Mouse (Mus musculus): ENCODE measurements around the gene Dph7. TPM values are rescaled to one million over a fixed set of nuclear protein-coding genes. Genes with fewer than 3 reads are reported as not detected.
"Not testable (repeated sequence)": the region's sequence is repeated elsewhere in the genome, so short reads cannot be mapped to it uniquely, and the experiment has no call there.

Gene Dph7
- polyA plus RNA-seq, 1 experiment from 2014 or later: 29.6 TPM

- no peak overlapping the region for H3K27ac ChIP-seq
- 91% methylated on average over 5 of the region's 5 CpGs for whole genome bisulfite sequencing
- no peak for ATAC-seq (ENCODE audit: low FRiP score, low read depth)
Observed at GRCm38 (mm10) chr2:24929593-24929992, 32.6 kb upstream of the Dph7 start.

GRCm38 (mm10) chr2:24934441-24934963, 27.7 kb upstream of the Dph7 start:
- peak overlapping the region; percentile 46 for H3K4me3 ChIP-seq
- H3K36me3 ChIP-seq: no peaks in the 10 kb centered on the region

More at GRCm38 (mm10) chr2:24929593-24929992, 32.6 kb upstream of the Dph7 start:
- H3K36me3 ChIP-seq: no peaks in the 10 kb centered on the region
- peaks cover 7% of the 10 kb centered on the region; the same call in 1 of the 2 replicates for H3K4me1 ChIP-seq
- H3K4me3 ChIP-seq: no peak overlapping the region
- no peak overlapping the region for H3K9ac ChIP-seq
- no peak overlapping the region for H3K4me2 ChIP-seq (replicated peaks)
- no peaks in the 10 kb centered on the region for H3K9me3 ChIP-seq
- 0 out of 2 replicates have a peak, but pooled peaks cover 4% of the 10 kb centered on the region for H3K27me3 ChIP-seq (replicated peaks)

GRCm38 (mm10) chr2:24935057-24935796, 27.0 kb upstream of the Dph7 start, which contains the start of gene Arrdc1:
TSS of gene Arrdc1 (minus strand) at chr2:24935252.
- peak within 1 kb of the TSS; percentile 80 for H3K4me2 ChIP-seq (replicated peaks)
- no peaks in the 10 kb centered on the region for H3K9me3 ChIP-seq
- H3K36me3 ChIP-seq: no peaks in the 10 kb centered on the region
- ATAC-seq (ENCODE audit: low FRiP score, low read depth): peak; percentile 92
- WGBS: under 1% methylated on average over 49 of the region's 49 CpGs
- H3K27me3 ChIP-seq (replicated peaks): 0 out of 2 replicates have a peak, but pooled peaks cover 4% of the 10 kb centered on the region
- H3K9ac ChIP-seq: peak within 1 kb of the TSS; percentile 61
- H3K4me3 ChIP-seq: peak within 1 kb of the TSS; percentile 46
- no peak within 1 kb of the TSS for H3K27ac ChIP-seq
- H3K4me1 ChIP-seq: peaks cover 17% of the 10 kb centered on the region; the same call in 1 of the 2 replicates

More at GRCm38 (mm10) chr2:24934441-24934963, 27.7 kb upstream of the Dph7 start:
- H3K4me1 ChIP-seq: peaks cover 17% of the 10 kb centered on the region; the same call in 1 of the 2 replicates
- H3K27ac ChIP-seq: no peak overlapping the region
- 0 out of 2 replicates have a peak, but pooled peaks cover 4% of the 10 kb centered on the region for H3K27me3 ChIP-seq (replicated peaks)
- peak overlapping the region; percentile 61 for H3K9ac ChIP-seq
- ATAC-seq (ENCODE audit: low FRiP score, low read depth): peak; percentile 60
- WGBS: 7% methylated on average over 19 of the region's 19 CpGs
- H3K4me2 ChIP-seq (replicated peaks): peak overlapping the region; percentile 80
- no peaks in the 10 kb centered on the region for H3K9me3 ChIP-seq

GRCm38 (mm10) chr2:24942092-24942491, 20.1 kb upstream of the Dph7 start:
- no peaks in the 10 kb centered on the region for H3K4me1 ChIP-seq
- H3K27me3 ChIP-seq (replicated peaks): no peaks in the 10 kb centered on the region
- no peaks in the 10 kb centered on the region for H3K36me3 ChIP-seq
- no peaks in the 10 kb centered on the region for H3K9me3 ChIP-seq
- H3K27ac ChIP-seq: no peak overlapping the region
- H3K9ac ChIP-seq: no peak overlapping the region
- no peak overlapping the region for H3K4me2 ChIP-seq (replicated peaks)
- WGBS: 75% methylated on average over 4 of the region's 4 CpGs
- no peak for ATAC-seq (ENCODE audit: low FRiP score, low read depth)
- H3K4me3 ChIP-seq: no peak overlapping the region

GRCm38 (mm10) chr2:24944304-24944703, 17.9 kb upstream of the Dph7 start:
- not testable (repeated sequence) for H3K4me3 ChIP-seq; H3K9ac ChIP-seq; H3K27me3 ChIP-seq (replicated peaks); H3K4me2 ChIP-seq (replicated peaks); H3K36me3 ChIP-seq; ATAC-seq (ENCODE audit: low FRiP score, low read depth); H3K9me3 ChIP-seq; H3K27ac ChIP-seq; H3K4me1 ChIP-seq
- WGBS: 51% methylated on average over 2 of the region's 2 CpGs

- Histone ChIP-seq H3K4me2 (replicated peaks) (peak within 1 kb of the TSS; percentile 96), H3K4me1 (peaks cover 10% of the 10 kb centered on the region), H3K36me3 (peaks cover 28% of the 10 kb centered on the region), H3K9ac (peak within 1 kb of the TSS; percentile 91), H3K27me3 (replicated peaks) (no peaks in the 10 kb centered on the region), H3K27ac (peak within 1 kb of the TSS; percentile 42; the same call in 1 of the 2 replicates), H3K4me3 (peak within 1 kb of the TSS; percentile 97), H3K9me3 (no peaks in the 10 kb centered on the region)
- WGBS: under 1% methylated on average over 105 of the region's 108 CpGs
- ATAC-seq (ENCODE audit: low FRiP score, low read depth): peak; percentile 98
Observed at GRCm38 (mm10) chr2:24949421-24950188, 12.6 kb upstream of the Dph7 start, which contains the start of gene Zmynd19. TSS of gene Zmynd19 (plus strand) at chr2:24949792.

GRCm38 (mm10) chr2:24950189-24950535, 12.0 kb upstream of the Dph7 start:
- WGBS: under 1% methylated on average over 31 of the region's 31 CpGs
- peaks cover 10% of the 10 kb centered on the region for H3K4me1 ChIP-seq
- H3K27me3 ChIP-seq (replicated peaks): no peaks in the 10 kb centered on the region
- ATAC-seq (ENCODE audit: low FRiP score, low read depth): peak; percentile 46
- peaks cover 34% of the 10 kb centered on the region for H3K36me3 ChIP-seq
- peak overlapping the region; percentile 96 for H3K4me2 ChIP-seq (replicated peaks)
- H3K4me3 ChIP-seq: peak overlapping the region; percentile 97
- H3K27ac ChIP-seq: peak overlapping the region; percentile 42; the same call in 1 of the 2 replicates
- H3K9ac ChIP-seq: peak overlapping the region; percentile 91
- no peaks in the 10 kb centered on the region for H3K9me3 ChIP-seq

GRCm38 (mm10) chr2:24952537-24953055, 9.6 kb upstream of the Dph7 start:
- Histone ChIP-seq H3K9ac (no peak overlapping the region), H3K4me1 (peaks cover 10% of the 10 kb centered on the region), H3K4me3 (no peak overlapping the region), H3K36me3 (peaks cover 53% of the 10 kb centered on the region), H3K27ac (no peak overlapping the region), H3K9me3 (no peaks in the 10 kb centered on the region), H3K27me3 (replicated peaks) (no peaks in the 10 kb centered on the region), H3K4me2 (replicated peaks) (no peak overlapping the region)
- WGBS: 86% methylated on average over 4 of the region's 4 CpGs
- no peak for ATAC-seq (ENCODE audit: low FRiP score, low read depth)

- no peak overlapping the region for H3K27ac ChIP-seq
- H3K4me2 ChIP-seq (replicated peaks): no peak overlapping the region
- no peak overlapping the region for H3K9ac ChIP-seq
- H3K4me1 ChIP-seq: peaks cover 11% of the 10 kb centered on the region
- no peak for ATAC-seq (ENCODE audit: low FRiP score, low read depth)
- H3K27me3 ChIP-seq (replicated peaks): no peaks in the 10 kb centered on the region
- peaks cover 50% of the 10 kb centered on the region for H3K36me3 ChIP-seq
- 36% methylated on average over 3 of the region's 3 CpGs for WGBS
- no peaks in the 10 kb centered on the region for H3K9me3 ChIP-seq
- no peak overlapping the region for H3K4me3 ChIP-seq
Observed at GRCm38 (mm10) chr2:24960910-24961309, 1.3 kb upstream of the Dph7 start.

GRCm38 (mm10) chr2:24970386-24970785, 8.2 kb downstream of the Dph7 start:
- Histone ChIP-seq H3K4me3 (no peak overlapping the region), H3K4me2 (replicated peaks) (no peak overlapping the region), H3K27ac (no peak overlapping the region), H3K9me3 (no peaks in the 10 kb centered on the region), H3K27me3 (replicated peaks) (no peaks in the 10 kb centered on the region), H3K9ac (no peak overlapping the region), H3K36me3 (peaks cover 63% of the 10 kb centered on the region), H3K4me1 (peaks cover 13% of the 10 kb centered on the region)
- ATAC-seq (ENCODE audit: low FRiP score, low read depth): no peak
- WGBS: 90% methylated on average over 4 of the region's 4 CpGs

GRCm38 (mm10) chr2:24974452-24974851, 12.3 kb downstream of the Dph7 start:
- Histone ChIP-seq H3K4me1 (peaks cover 22% of the 10 kb centered on the region), H3K36me3 (peaks cover 33% of the 10 kb centered on the region), H3K4me2 (replicated peaks) (peak overlapping the region; percentile 85), H3K9ac (peak overlapping the region; percentile 54), H3K4me3 (peak overlapping the region; percentile 66)
- not testable (repeated sequence) for H3K27ac ChIP-seq; ATAC-seq (ENCODE audit: low FRiP score, low read depth); H3K27me3 ChIP-seq (replicated peaks); H3K9me3 ChIP-seq
- under 1% methylated on average over 17 of the region's 17 CpGs for WGBS
